Mouse (Mus musculus) cerebellum, adult 11-12 months (tissue): ENCODE results near the gene Olfr92.
"Not testable (repeated sequence)": the region's sequence is repeated elsewhere in the genome, so short reads cannot be mapped to it uniquely, and the experiment has no call there.

Source experiments
- DNase-seq: peaks from one replicate; pipeline ENCODE4 v3.0.0; 2022

Gene Olfr92

GRCm38 (mm10) chr17:37119988-37120387 is at the start of gene Olfr92:
Gene Olfr92, minus strand, starts transcription at chr17:37120088.
- no peak for DNase-seq

- DNase-seq: no peak
Measured at GRCm38 (mm10) chr17:37161394-37161793, 41.5 kb upstream of the Olfr92 start, which contains the start of gene Olfr93. Gene Olfr93, minus strand, starts transcription at chr17:37161494.

- DNase-seq: not testable (repeated sequence)
Measured at GRCm38 (mm10) chr17:37131366-37131765, 11.5 kb upstream of the Olfr92 start.

GRCm38 (mm10) chr17:37098178-37098577 is 21.7 kb downstream of the Olfr92 start, which contains the start of gene Olfr91:
Gene Olfr91, minus strand, starts transcription at chr17:37098278.
- DNase-seq: no peak

GRCm38 (mm10) chr17:37093289-37093688 is 26.6 kb downstream of the Olfr92 start:
- DNase-seq: no peak

- DNase-seq: no peak
Measured at GRCm38 (mm10) chr17:37092198-37092597, 27.7 kb downstream of the Olfr92 start.

- no peak for DNase-seq
Measured at GRCm38 (mm10) chr17:37088399-37088798, 31.5 kb downstream of the Olfr92 start, which contains the start of gene Olfr90. Gene Olfr90, minus strand, starts transcription at chr17:37088499.

DNA sequence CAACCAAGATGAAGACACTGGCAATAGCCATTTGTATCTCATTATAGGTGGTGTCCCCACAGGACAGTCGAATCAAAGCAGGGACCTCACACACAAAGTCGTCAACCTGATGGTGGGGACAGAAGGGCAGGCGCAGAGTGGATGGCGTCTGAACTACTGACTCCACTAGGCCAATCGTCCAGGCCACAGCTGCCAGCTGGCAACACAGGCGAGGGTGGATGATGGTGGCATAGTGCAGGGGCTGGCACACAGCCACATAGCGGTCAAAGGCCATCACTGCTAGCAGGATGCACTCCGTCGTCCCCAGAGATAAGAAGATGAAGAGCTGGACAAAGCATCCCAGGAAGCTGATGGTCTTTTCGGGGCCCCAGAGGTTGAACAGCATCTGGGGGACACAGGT is 34.3 kb downstream of the Olfr92 start:
- no peak for DNase-seq

GRCm38 (mm10) chr17:37084632-37085031 is 35.3 kb downstream of the Olfr92 start:
- DNase-seq: no peak

GRCm38 (mm10) chr17:37083327-37083726 is 36.6 kb downstream of the Olfr92 start:
- no peak for DNase-seq

DNA sequence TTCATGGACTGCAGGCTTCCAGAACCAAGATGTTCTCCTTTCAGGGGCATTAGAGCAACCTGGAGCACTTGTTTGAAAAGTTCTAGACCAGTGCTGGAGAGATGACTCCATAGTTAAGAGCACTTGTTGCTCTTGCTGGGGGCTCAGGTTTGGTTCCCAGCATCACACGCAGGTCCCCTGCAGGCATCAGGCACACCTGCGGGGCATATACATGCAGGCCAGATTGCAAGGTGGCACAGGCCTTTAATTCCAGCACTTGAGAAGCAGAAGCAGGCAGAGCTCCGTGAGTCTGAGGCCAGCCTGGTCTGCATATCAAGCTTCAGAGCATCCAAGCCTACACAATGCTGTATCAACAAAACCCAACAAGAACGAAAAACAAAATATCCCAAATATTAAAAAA is 38.2 kb downstream of the Olfr92 start:
- no peak for DNase-seq

GRCm38 (mm10) chr17:37080119-37080518 is 39.8 kb downstream of the Olfr92 start:
- no peak for DNase-seq

DNA sequence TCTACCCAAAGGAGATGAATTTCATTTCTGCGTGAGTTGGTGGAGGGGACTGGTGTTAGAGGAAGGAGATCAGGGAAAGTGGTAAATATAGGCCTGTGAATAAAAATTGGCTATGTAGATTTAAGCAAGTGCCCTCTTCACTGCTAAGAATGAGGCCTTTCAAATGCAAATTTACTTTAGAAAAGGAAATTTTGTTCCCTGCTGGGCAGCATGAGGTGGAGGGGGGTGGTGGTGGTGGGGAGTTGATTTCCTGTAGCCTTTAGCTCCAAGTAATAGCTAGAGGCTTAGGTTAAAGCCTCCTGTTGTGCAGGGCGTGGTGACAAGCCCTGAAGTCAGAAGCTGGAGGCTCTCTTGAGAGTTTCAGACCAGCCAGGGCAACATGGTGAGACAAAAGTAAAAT is 40.9 kb downstream of the Olfr92 start:
- no peak for DNase-seq

GRCm38 (mm10) chr17:37078193-37078592 is 41.7 kb downstream of the Olfr92 start:
- no peak for DNase-seq

- DNase-seq: no peak
Measured at GRCm38 (mm10) chr17:37075766-37076165, 44.1 kb downstream of the Olfr92 start.

DNA sequence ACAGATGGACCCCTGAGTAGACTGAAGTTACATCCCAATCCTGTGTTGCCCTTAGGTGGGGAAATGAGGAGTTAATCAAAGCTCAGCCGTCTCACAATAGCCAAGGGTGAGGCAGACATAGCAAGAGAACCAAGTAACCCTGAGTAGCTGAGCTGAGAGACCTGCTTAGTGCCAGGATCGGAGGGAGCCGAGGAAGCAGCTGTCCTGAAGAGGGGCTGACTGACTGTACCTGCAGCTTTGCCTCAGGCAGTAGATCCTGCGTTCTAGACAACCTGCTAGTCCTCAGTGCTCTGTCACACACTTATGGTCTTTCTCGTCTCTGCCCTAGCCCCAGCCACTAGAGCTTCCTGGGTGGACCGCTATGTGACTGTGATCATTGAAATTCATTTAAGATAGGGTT is 44.7 kb downstream of the Olfr92 start:
- no peak for DNase-seq

- DNase-seq: no peak
Measured at GRCm38 (mm10) chr17:37072730-37073276, 47.1 kb downstream of the Olfr92 start.

- DNase-seq: no peak
Measured at GRCm38 (mm10) chr17:37072080-37072729, 47.7 kb downstream of the Olfr92 start.

- no peak for DNase-seq
Measured at GRCm38 (mm10) chr17:37070121-37070520, 49.8 kb downstream of the Olfr92 start.

DNA sequence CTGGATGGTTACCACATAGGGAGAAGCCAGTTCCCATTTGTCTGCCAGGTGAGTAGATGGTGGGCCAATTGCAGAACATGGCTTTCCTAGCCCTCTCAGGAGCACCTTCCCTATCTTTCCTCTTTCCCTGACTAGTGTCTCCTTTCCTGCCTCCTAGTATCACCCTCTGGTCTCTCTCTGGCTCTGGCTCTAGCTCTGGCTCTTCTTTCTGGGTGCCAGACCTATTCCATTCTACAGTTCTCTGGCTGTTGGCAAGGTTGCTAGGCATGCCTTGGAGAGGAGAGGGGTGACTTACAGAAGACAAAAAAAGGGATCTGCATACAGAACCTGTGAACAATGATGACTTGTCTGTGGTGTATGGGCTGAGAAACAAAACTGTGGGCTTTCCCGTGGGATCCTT is 52.0 kb downstream of the Olfr92 start:
- no peak for DNase-seq

DNA sequence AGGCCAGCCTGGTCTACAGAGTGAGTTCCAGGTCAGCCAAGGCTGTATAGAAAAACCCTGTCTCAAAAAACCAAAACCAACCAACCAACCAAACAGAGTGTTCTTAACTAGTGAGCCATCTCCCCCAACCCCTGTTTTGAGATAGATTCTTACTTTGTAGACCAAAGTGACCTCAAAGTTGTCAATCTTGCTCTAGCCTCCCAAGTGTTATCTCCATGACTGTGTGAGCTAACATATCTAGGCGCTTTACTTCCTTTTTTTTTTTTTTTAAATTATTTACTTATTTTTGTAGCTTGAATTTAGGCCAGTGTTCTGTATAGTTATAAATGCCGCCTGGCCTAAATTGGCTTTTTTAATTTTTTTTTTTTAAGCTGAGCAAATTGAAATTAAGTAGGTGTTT is 53.9 kb downstream of the Olfr92 start:
- no peak for DNase-seq

DNA sequence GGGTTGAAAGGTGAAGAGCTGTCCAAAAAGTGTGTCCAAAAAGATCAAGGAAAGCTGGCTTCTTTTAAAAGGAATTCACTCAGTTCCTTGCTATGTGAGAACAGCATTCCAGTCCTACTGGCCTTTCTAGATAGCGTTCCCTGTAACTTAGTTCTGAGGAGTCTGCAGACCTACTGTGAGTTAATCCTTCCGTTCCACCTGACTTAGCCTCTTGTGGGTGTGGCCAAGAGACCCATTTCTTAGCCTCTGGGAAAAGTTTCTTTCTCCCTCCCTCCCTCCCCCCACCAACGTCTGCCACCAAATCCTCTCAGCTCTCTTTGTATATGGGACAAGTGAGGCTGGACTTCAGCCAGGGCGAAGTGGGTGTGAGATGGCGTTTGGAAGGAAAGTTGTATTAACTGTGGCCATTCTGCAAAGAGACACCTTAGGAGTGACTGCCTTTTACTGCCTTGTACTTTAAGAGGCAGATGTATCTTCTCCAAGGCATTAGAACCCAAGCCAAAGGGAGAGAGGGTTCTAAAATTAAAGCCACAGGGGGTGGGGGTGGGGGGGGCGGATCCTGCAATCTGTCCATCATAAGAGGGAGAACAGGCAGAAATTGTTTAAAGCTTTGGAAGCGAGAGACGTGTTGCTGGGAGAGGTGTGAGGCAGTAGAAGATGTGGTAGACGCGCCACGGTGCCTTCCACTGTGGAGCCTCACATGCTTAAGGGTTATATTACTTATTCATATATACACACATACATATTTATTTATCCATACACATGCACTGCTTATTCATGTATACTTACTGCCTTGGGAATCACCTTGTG is 56.0 kb downstream of the Olfr92 start:
- no peak for DNase-seq

GRCm38 (mm10) chr17:37063063-37063462 is 56.8 kb downstream of the Olfr92 start:
- no peak for DNase-seq

DNA sequence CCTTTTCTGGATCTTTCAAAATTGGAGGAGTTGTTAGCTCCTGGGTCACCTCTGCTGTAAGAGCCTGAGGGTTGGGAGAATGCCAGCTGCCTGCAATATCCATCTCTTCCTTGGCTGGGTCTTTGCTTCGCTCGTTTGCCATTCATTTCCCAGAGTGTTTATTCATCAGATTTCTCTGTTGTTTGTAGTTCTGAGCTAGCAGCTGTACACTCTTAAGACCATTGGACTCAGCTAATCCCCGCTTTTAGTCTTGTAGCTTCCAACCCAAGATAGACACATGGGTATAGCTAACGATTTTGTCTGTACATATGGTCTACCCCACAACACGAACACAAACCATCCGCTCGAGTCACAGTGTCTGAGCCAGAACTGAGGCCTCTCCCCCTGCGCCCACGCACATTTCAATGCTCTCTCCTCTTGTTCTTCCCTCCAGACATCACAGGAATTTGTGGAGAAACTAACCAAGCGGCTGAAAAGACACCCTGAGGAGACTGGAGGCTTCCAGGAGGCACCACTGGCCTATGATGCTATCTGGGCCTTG is 57.7 kb downstream of the Olfr92 start:
- no peak for DNase-seq
